In genomic region chr12:79974530-79974929, GRCm38 (mm10) we compare ENCODE assay signal across 8 mouse cellular contexts.
DNase-seq lines count a peak whose midpoint lies in the region; ATAC-seq lines count a peak whose summit lies in the region.
"Had no signal": no experiment of that assay in that cellular context is flagged by ENCODE, and none has a peak within 500 bp of the region (broad histone marks: within the 10 kb centered on the region; RNA-seq: fewer than 3 reads in every experiment).

No protein-coding gene starts in this region.

- ATAC-seq in midbrain, embryonic 13.5 days = no peak
- no peak for ATAC-seq in midbrain, embryonic 11.5 days (ENCODE audit: low FRiP score)
- no peak for ATAC-seq in intestine, embryonic 15.5 days
- peak; percentile 24; the same call in 1 of the 2 replicates for ATAC-seq in stomach, embryonic 14.5 days (ENCODE audit: insufficient number of reproducible peaks, insufficient read depth, low FRiP score, low read depth)

- no peak overlapping the region for H3K4me2 ChIP-seq in midbrain, embryonic 13.5 days (replicated peaks)
- H3K4me2 ChIP-seq in midbrain, embryonic 11.5 days = no peak overlapping the region
- no peak overlapping the region for H3K4me2 ChIP-seq in intestine, embryonic 15.5 days (replicated peaks)
- no peak overlapping the region for H3K4me2 ChIP-seq in stomach, embryonic 14.5 days (replicated peaks; ENCODE audit: low read depth, low read length)

- H3K36me3 ChIP-seq in midbrain, embryonic 13.5 days = no peaks in the 10 kb centered on the region
- no peaks in the 10 kb centered on the region for H3K36me3 ChIP-seq in midbrain, embryonic 11.5 days (ENCODE audit: control insufficient read depth, insufficient read depth, low read length)
- H3K36me3 ChIP-seq in intestine, embryonic 15.5 days = no peaks in the 10 kb centered on the region
- H3K36me3 ChIP-seq in stomach, embryonic 14.5 days (ENCODE audit: control insufficient read depth, insufficient read depth, low read length) = no peaks in the 10 kb centered on the region

- WGBS in midbrain, embryonic 13.5 days = 61% methylated on average over 7 of the region's 7 CpGs
- WGBS in midbrain, embryonic 11.5 days = 68% methylated on average over 7 of the region's 7 CpGs
- WGBS in intestine, embryonic 15.5 days = 44% methylated on average over 7 of the region's 7 CpGs
- WGBS in stomach, embryonic 14.5 days = 23% methylated on average over 7 of the region's 7 CpGs

- H3K27ac ChIP-seq in midbrain, embryonic 13.5 days = 0 out of 2 replicates have a peak overlapping the region, but pooled peaks have one; percentile 56
- no peak overlapping the region for H3K27ac ChIP-seq in midbrain, embryonic 11.5 days (ENCODE audit: low read depth, low read length)
- peak overlapping the region; percentile 78 for H3K27ac ChIP-seq in intestine, embryonic 15.5 days
- H3K27ac ChIP-seq in stomach, embryonic 14.5 days (ENCODE audit: low read length) = peak overlapping the region; percentile 70

- H3K27me3 ChIP-seq in midbrain, embryonic 13.5 days = no peaks in the 10 kb centered on the region
- no peaks in the 10 kb centered on the region for H3K27me3 ChIP-seq in midbrain, embryonic 11.5 days (ENCODE audit: control insufficient read depth, insufficient read depth, low read length)
- H3K27me3 ChIP-seq in intestine, embryonic 15.5 days (replicated peaks) = no peaks in the 10 kb centered on the region
- H3K27me3 ChIP-seq in stomach, embryonic 14.5 days (ENCODE audit: control insufficient read depth, insufficient read depth, low read length) = no peaks in the 10 kb centered on the region

- DNase-seq in midbrain, embryonic 11.5 days (ENCODE audit: low spot score, missing footprints) = no peak
- peak; percentile 78 to 79 for DNase-seq in heart, adult 9 months (ENCODE audit: low spot score in 2 of 2)
- no peak for DNase-seq in adrenal gland, postnatal 36 days
- DNase-seq in frontal cortex, postnatal 14 days (ENCODE audit: low spot score in 2 of 2) = no peak

- no peak overlapping the region for H3K9ac ChIP-seq in midbrain, embryonic 13.5 days (replicated peaks)
- no peak overlapping the region for H3K9ac ChIP-seq in midbrain, embryonic 11.5 days (ENCODE audit: low read length)
- H3K9ac ChIP-seq in intestine, embryonic 15.5 days = no peak overlapping the region
- no peak overlapping the region for H3K9ac ChIP-seq in stomach, embryonic 14.5 days (replicated peaks; ENCODE audit: low read depth, low read length)

- H3K9me3 ChIP-seq in midbrain, embryonic 13.5 days = no peaks in the 10 kb centered on the region
- no peaks in the 10 kb centered on the region for H3K9me3 ChIP-seq in midbrain, embryonic 11.5 days (ENCODE audit: control insufficient read depth, low read length)
- no peaks in the 10 kb centered on the region for H3K9me3 ChIP-seq in intestine, embryonic 15.5 days
- H3K9me3 ChIP-seq in stomach, embryonic 14.5 days (ENCODE audit: control insufficient read depth, low read depth, low read length) = no peaks in the 10 kb centered on the region

- no peak overlapping the region for H3K4me3 ChIP-seq in midbrain, embryonic 13.5 days (replicated peaks)
- H3K4me3 ChIP-seq in midbrain, embryonic 11.5 days (ENCODE audit: low read depth, low read length) = no peak overlapping the region
- no peak overlapping the region for H3K4me3 ChIP-seq in intestine, embryonic 15.5 days (replicated peaks)
- H3K4me3 ChIP-seq in stomach, embryonic 14.5 days (ENCODE audit: low read depth, low read length) = no peak overlapping the region
- H3K4me3 ChIP-seq: megakaryocyte, embryonic 14.5 days had no signal

- H3K4me1 ChIP-seq in midbrain, embryonic 13.5 days (replicated peaks) = peaks cover 33% of the 10 kb centered on the region
- H3K4me1 ChIP-seq in midbrain, embryonic 11.5 days (ENCODE audit: control insufficient read depth, insufficient read depth, low read length) = peaks cover 20% of the 10 kb centered on the region
- peaks cover 37% of the 10 kb centered on the region for H3K4me1 ChIP-seq in intestine, embryonic 15.5 days (replicated peaks)
- H3K4me1 ChIP-seq in stomach, embryonic 14.5 days (ENCODE audit: control insufficient read depth, insufficient read depth, low read length) = peaks cover 50% of the 10 kb centered on the region

Comparison
In these comparisons a context has a peak if more than half of its experiments do, and no peak if none do; other contexts are left out.
1. DNase-seq: peak in heart, adult 9 months (2 of 2); none in midbrain, embryonic 11.5 days (single experiment), adrenal gland, postnatal 36 days (0 of 2) and frontal cortex, postnatal 14 days (0 of 2).